Mouse (Mus musculus) liver, embryonic 11.5 days (tissue): ENCODE results near the gene Arnt2. TPM values are rescaled to one million over a fixed set of nuclear protein-coding genes. Genes with fewer than 3 reads are reported as not detected.

ENCODE experiments used
- ATAC-seq: fragments of 200-750 bp; cut with Nextera tagmentation; replicated peaks from 2 replicates; pipeline ENCODE4 v1.8.0; 2017; ENCODE audit warnings: moderate number of reproducible peaks, mild to moderate bottlenecking, moderate TSS enrichment, moderate library complexity; ENCODE audit not compliant: low FRiP score
- DNase-seq: peaks from one replicate; pipeline ENCODE4 v3.0.0-alpha.2; 2017; ENCODE audit warnings: low spot score
- H3K27ac ChIP-seq: fragments of 300-500 bp; sonication (generic); 2 replicates; pipeline ENCODE4 v1.5.1; 2014; ENCODE audit warnings: mild to moderate bottlenecking, low read depth, low read length, control low read depth
- H3K27me3 ChIP-seq: fragments of 300-500 bp; sonication (generic); replicated peaks from 2 replicates; pipeline ENCODE4 v1.6.1; 2014; ENCODE audit warnings: low read length, mixed read lengths; ENCODE audit not compliant: control insufficient read depth, insufficient read depth
- H3K36me3 ChIP-seq: fragments of 300-500 bp; sonication (generic); 2 replicates; pipeline ENCODE4 v1.6.1; 2014; ENCODE audit warnings: mild to moderate bottlenecking, low read length, moderate library complexity, mixed read lengths; ENCODE audit not compliant: control insufficient read depth, insufficient read depth
- H3K4me1 ChIP-seq: fragments of 300-500 bp; sonication (generic); replicated peaks from 2 replicates; pipeline ENCODE4 v1.6.1; 2014; ENCODE audit warnings: low read length, mixed read lengths; ENCODE audit not compliant: control insufficient read depth, insufficient read depth
- H3K4me2 ChIP-seq: fragments of 300-500 bp; sonication (generic); 2 replicates; pipeline ENCODE4 v1.6.1; 2014; ENCODE audit warnings: mild to moderate bottlenecking, control low read depth, moderate library complexity
- H3K4me3 ChIP-seq: fragments of 300-500 bp; sonication (generic); 2 replicates; pipeline ENCODE4 v1.5.1; 2014; ENCODE audit warnings: low read depth, low read length, control low read depth
- H3K9ac ChIP-seq: fragments of 300-500 bp; sonication (generic); 2 replicates; pipeline ENCODE4 v1.6.1; 2014; ENCODE audit warnings: low read depth, low read length, control low read depth
- H3K9me3 ChIP-seq: fragments of 300-500 bp; sonication (generic); 2 replicates; pipeline ENCODE4 v1.6.1; 2016; ENCODE audit warnings: low read length, inconsistent platforms, mixed read lengths; ENCODE audit not compliant: control insufficient read depth
- WGBS: fragments of 180-500 bp; shearing (Covaris S2); extraction: QIAGEN DNeasy Blood & Tissue Kit; methylation state at CpG from one replicate; pipeline ENCODE4 v1.1.7; 2014; 5-methylcytosine and 5-hydroxymethylcytosine counted together
- polyA plus RNA-seq: library from polyadenylated mRNA; unstranded; fragments of >200 nt; fragmentation: Nextera tagmentation; extraction: Ambion mirVana; gene quantifications from 2 replicates; pipeline ENCODE4 v1.2.1, GENCODE M21; 2014

Gene Arnt2
- polyA plus RNA-seq, 1 experiment from 2014 or later = 2.2 TPM

DNA sequence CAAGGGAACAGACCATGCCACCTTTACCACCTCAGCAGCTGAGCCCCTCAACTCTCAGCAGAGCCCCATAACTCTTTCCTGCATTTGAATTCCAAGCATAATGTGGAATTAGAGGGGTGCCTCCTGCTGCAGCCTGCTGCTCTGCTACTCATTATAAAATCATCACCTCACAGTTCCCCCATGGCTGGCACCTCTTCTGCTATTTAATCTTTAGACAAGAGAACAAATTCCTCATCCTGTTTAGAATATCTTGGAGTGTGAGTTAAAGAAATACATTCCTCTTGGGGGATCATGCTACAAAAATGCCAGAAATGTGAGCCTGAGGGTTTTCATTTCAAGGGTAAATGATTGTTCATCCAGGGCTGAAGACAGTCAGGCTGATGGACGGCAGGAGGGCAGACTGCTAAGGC lies 80.8 kb downstream of the Arnt2 start:
- H3K27me3 ChIP-seq = no peaks in the 10 kb centered on the region
- WGBS = 33% methylated on average over 1 of the region's 1 CpGs
- no peak overlapping the region for H3K4me3 ChIP-seq
- H3K36me3 ChIP-seq = no peaks in the 10 kb centered on the region
- no peak overlapping the region for H3K27ac ChIP-seq
- ATAC-seq (no peak), DNase-seq (no peak)
- H3K9me3 ChIP-seq = no peaks in the 10 kb centered on the region
- H3K4me1 ChIP-seq = no peaks in the 10 kb centered on the region
- no peak overlapping the region for H3K9ac ChIP-seq
- H3K4me2 ChIP-seq = no peak overlapping the region

DNA sequence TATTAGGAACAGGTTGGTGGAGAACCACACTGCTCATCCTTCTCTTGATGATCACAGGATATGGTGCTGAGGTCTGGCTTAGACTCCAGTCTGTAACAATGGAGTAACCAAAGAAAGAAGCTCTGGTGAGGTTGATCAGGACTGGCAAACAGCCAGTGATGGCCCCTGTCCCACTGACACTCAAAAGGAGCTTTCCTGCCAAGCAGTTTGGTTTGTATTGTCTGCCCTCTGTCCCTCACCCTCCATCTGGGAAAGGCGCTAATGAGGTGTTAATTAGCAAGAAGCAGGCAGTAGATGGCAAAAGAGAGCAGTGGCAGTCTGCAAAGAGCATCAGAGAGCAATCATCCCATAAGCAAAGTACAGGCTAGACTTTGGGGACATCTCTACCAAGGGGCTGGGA lies 81.2 kb downstream of the Arnt2 start:
- Histone ChIP-seq H3K27ac (no peak overlapping the region), H3K4me2 (no peak overlapping the region)
- ATAC-seq = no peak

DNA sequence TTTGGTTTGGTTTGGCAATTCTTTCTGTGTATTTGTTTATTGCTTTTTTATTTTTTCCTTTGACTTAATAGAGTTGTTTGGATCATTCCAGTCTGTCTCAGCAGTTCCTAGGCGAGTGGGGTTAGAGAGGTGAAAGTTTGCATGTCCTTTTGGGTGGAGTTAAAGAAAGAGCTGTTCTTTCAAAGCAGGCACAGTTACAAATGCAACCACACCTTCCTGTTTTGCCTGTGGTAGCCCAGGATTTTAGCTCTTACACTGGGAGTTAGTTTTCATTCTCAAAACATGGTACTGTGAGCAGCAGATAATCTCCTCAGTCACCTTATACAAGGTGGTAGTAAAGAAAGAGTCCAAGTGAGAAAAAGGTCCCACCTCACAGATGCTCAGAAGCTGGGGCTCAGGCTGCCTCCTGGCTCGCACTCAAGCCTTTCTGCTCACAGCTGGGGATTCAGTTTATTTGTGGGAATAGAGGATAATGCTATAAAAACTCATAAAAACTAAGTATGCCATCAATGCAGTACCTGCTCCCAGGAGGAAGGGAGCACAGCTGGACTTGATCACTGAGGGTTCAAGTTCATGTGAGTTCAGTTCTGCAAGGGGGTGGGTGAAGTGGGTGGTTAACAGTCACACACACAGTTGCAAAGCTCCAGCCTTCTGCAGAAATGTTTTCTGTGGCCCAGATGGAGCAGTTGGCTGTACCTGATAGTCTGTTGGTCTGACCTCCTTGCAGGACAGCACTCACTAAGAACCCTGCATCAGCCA lies 84.2 kb downstream of the Arnt2 start:
- Histone ChIP-seq H3K9ac (no peak overlapping the region), H3K4me2 (no peak overlapping the region), H3K27me3 (no peaks in the 10 kb centered on the region), H3K4me3 (no peak overlapping the region), H3K4me1 (no peaks in the 10 kb centered on the region), H3K9me3 (no peaks in the 10 kb centered on the region), H3K36me3 (no peaks in the 10 kb centered on the region), H3K27ac (no peak overlapping the region)
- 59% methylated on average over 2 of the region's 2 CpGs for WGBS
- DNase-seq = no peak
- no peak for ATAC-seq

More for the DNA sequence above, 81.2 kb downstream of the Arnt2 start:
- H3K27me3 ChIP-seq = no peaks in the 10 kb centered on the region
- no peaks in the 10 kb centered on the region for H3K4me1 ChIP-seq
- H3K9me3 ChIP-seq = no peaks in the 10 kb centered on the region
- H3K4me3 ChIP-seq = no peak overlapping the region
- DNase-seq = no peak
- no peaks in the 10 kb centered on the region for H3K36me3 ChIP-seq
- H3K9ac ChIP-seq = no peak overlapping the region
- 19% methylated on average over 1 of the region's 1 CpGs for WGBS

DNA sequence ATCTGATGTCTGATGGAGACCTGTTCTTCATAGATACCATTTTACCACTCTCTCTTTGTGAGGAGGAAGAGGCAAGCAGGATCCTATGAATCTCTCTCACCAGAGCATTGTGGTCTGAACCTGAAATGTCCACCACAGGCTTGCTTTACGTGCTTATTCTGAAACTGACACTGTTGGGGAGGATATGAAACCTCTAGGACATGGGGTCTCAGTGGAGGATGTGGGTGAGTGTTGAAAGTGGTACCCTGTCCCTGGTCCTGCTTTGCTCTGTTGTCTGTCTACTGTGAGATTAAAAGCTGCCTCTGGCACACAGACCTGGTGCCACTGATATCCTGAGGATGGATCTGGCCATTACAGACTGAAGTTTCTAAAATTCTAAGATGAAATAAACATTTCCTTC lies 88.4 kb downstream of the Arnt2 start:
- WGBS = 83% methylated on average over 1 of the region's 1 CpGs
- H3K36me3 ChIP-seq = no peaks in the 10 kb centered on the region

DNA sequence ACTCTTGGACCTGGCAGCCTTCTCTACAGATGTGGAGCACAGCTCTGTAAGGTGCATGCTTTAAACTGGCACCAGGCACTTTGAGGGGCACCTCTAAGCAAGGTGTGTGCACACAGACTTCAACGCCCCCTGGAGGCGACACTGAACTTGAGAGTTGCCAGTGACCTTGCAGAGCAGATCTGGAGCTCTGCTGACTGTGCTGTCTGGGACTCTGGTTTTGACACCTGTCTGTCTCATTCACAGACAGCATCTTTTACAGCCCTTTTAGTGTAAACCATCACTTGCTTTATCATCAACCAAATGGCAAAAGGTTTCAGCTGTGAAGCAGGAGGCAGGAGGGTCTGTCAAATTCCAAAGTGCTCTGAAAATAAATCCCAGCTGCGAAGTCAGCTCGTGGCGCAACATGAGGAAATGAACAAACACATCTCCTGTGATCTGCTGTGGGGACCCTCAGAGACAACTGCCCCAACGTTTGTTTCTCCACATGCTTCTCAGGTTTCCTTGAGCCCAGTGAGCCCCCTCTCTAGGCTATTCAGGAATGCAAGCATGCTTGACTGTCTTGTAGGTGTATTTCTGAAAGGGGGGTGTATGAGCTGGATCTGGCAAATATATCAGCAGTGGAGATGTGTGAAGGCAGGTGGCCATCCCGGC lies 94.5 kb downstream of the Arnt2 start:
- H3K4me1 ChIP-seq = no peaks in the 10 kb centered on the region
- H3K9ac ChIP-seq = no peak overlapping the region
- no peak overlapping the region for H3K4me3 ChIP-seq
- WGBS = 56% methylated on average over 7 of the region's 7 CpGs
- no peak for DNase-seq
- no peaks in the 10 kb centered on the region for H3K27me3 ChIP-seq
- no peak overlapping the region for H3K27ac ChIP-seq
- no peaks in the 10 kb centered on the region for H3K36me3 ChIP-seq
- no peak overlapping the region for H3K4me2 ChIP-seq
- H3K9me3 ChIP-seq = no peaks in the 10 kb centered on the region
- no peak for ATAC-seq

More for the DNA sequence above, 88.4 kb downstream of the Arnt2 start:
- Histone ChIP-seq H3K9ac (no peak overlapping the region), H3K27me3 (no peaks in the 10 kb centered on the region), H3K9me3 (no peaks in the 10 kb centered on the region), H3K4me3 (no peak overlapping the region), H3K27ac (no peak overlapping the region), H3K4me1 (no peaks in the 10 kb centered on the region), H3K4me2 (no peak overlapping the region)
- DNase-seq = no peak
- no peak for ATAC-seq

DNA sequence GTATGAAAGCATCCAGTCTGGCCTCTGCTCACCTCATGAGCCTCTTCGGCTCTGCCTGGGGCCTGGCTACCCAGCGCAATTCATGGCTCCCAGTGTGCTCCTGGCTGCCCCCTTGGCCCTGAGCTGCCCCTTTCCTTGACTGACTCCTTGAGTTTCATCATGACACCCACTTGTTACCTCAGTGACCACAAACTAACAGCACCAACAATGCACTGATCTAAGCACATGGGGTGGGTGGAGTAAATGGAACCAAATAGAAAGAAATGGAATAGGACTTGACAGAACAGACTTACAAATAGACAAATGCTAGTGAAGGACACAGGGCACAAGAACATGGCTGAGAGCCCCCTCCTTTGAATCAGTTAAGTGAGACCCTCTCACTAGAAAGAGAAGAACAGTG lies 95.2 kb downstream of the Arnt2 start:
- Histone ChIP-seq H3K9ac (no peak overlapping the region), H3K36me3 (no peaks in the 10 kb centered on the region), H3K4me2 (no peak overlapping the region), H3K9me3 (no peaks in the 10 kb centered on the region), H3K4me1 (no peaks in the 10 kb centered on the region), H3K4me3 (no peak overlapping the region), H3K27ac (no peak overlapping the region), H3K27me3 (no peaks in the 10 kb centered on the region)
- WGBS = 85% methylated on average over 2 of the region's 2 CpGs
- ATAC-seq (no peak), DNase-seq (no peak)

DNA sequence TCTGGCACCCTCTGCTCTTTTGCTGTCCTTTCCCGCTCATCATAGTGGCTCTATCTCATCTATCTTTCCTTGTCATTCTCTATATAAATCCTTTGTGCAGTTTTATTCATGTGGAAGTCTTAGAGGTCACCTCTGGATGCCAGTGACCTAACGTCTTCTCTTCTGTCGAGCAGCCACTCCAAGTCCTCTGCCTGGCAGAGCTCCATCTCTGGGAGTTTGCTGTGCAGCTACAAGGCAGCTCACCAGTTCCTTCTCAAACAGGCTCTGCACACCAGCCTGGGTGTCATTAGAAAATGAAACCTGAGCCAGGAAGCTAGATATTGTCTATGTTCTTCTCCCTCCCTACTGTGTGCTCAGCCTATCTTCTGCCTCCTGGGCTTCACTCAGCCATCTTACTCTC lies 98.4 kb downstream of the Arnt2 start:
- no peak overlapping the region for H3K27ac ChIP-seq
- H3K36me3 ChIP-seq = no peaks in the 10 kb centered on the region
- WGBS = 78% methylated on average over 3 of the region's 3 CpGs
- no peak overlapping the region for H3K4me3 ChIP-seq
- H3K27me3 ChIP-seq = no peaks in the 10 kb centered on the region
- ATAC-seq (no peak), DNase-seq (no peak)
- no peak overlapping the region for H3K9ac ChIP-seq
- no peaks in the 10 kb centered on the region for H3K4me1 ChIP-seq
- no peak overlapping the region for H3K4me2 ChIP-seq
- no peaks in the 10 kb centered on the region for H3K9me3 ChIP-seq

DNA sequence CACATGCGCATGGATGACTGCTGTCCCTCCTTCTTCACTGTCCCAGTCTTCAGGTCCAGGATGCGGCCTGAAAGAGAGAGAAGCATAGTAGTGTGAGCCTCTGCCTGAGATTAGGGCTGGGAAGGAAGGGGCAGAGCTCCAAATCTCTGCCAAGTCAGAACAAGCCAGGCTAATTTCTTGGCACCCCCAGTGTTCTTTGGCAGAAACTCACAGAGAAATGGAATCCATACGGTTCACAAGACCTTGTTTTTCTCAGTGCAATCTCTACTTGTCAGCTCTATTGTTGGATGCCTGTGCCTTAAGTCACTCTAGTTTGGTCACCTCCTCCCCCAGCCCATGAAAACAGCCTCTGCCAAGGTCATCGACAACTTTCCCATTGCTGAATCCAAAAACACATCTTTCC lies 99.1 kb downstream of the Arnt2 start:
- Histone ChIP-seq H3K27ac (no peak overlapping the region), H3K4me3 (no peak overlapping the region), H3K36me3 (no peaks in the 10 kb centered on the region), H3K4me2 (no peak overlapping the region), H3K9ac (no peak overlapping the region), H3K27me3 (no peaks in the 10 kb centered on the region), H3K4me1 (no peaks in the 10 kb centered on the region), H3K9me3 (no peaks in the 10 kb centered on the region)
- no peak for DNase-seq
- WGBS = 76% methylated on average over 4 of the region's 4 CpGs
- ATAC-seq = no peak
